Comparison of ENCODE assay signal across 15 mouse cellular contexts in genomic region chr5:64853421-64853820, GRCm38 (mm10). TPM values are rescaled to one million over a fixed set of nuclear protein-coding genes. Genes with fewer than 3 reads are reported as not detected.
DNase-seq lines count a peak whose midpoint lies in the region; ATAC-seq lines count a peak whose summit lies in the region.
"Had no signal": no experiment of that assay in that cellular context is flagged by ENCODE, and none has a peak within 500 bp of the region (broad histone marks: within the 10 kb centered on the region; RNA-seq: fewer than 3 reads in every experiment).

No protein-coding gene starts in this region.

- no peak overlapping the region for H3K4me3 ChIP-seq in forebrain, embryonic 15.5 days
- H3K4me3 ChIP-seq in forebrain, embryonic 12.5 days (replicated peaks), result no peak overlapping the region
- no peak overlapping the region for H3K4me3 ChIP-seq in kidney, embryonic 16.5 days (ENCODE audit: low read length)
- no peak overlapping the region for H3K4me3 ChIP-seq in embryonic facial prominence, embryonic 14.5 days (ENCODE audit: low read depth, low read length)
- no peak overlapping the region for H3K4me3 ChIP-seq in stomach, embryonic 14.5 days (ENCODE audit: low read depth, low read length)
- H3K4me3 ChIP-seq: heart, embryonic 12.5 days; liver, embryonic 12.5 days; midbrain, embryonic 10.5 days had no signal

- peak; percentile 11; the same call in 1 of the 2 replicates for ATAC-seq in forebrain, embryonic 15.5 days (replicated peaks)
- ATAC-seq in forebrain, embryonic 12.5 days (ENCODE audit: low FRiP score), result no peak
- no peak for ATAC-seq in kidney, embryonic 16.5 days (ENCODE audit: low FRiP score, low TSS enrichment)
- ATAC-seq in embryonic facial prominence, embryonic 14.5 days (ENCODE audit: low read depth), result no peak
- ATAC-seq in stomach, embryonic 14.5 days (ENCODE audit: insufficient number of reproducible peaks, insufficient read depth, low FRiP score, low read depth), result no peak
- ATAC-seq: inflammation-experienced regulatory T-cells, adult 6 months; liver, embryonic 12.5 days had no signal

- no peak overlapping the region for H3K4me2 ChIP-seq in forebrain, embryonic 15.5 days (replicated peaks)
- H3K4me2 ChIP-seq in forebrain, embryonic 12.5 days, result no peak overlapping the region
- H3K4me2 ChIP-seq in kidney, embryonic 16.5 days (replicated peaks; ENCODE audit: low read depth, low read length), result no peak overlapping the region
- no peak overlapping the region for H3K4me2 ChIP-seq in embryonic facial prominence, embryonic 14.5 days (ENCODE audit: low read depth, low read length)
- H3K4me2 ChIP-seq in stomach, embryonic 14.5 days (replicated peaks; ENCODE audit: low read depth, low read length), result no peak overlapping the region
- H3K4me2 ChIP-seq: heart, embryonic 12.5 days; liver, embryonic 12.5 days had no signal

- 0 out of 2 replicates have a peak, but pooled peaks cover 5% of the 10 kb centered on the region for H3K9me3 ChIP-seq in forebrain, embryonic 15.5 days
- H3K9me3 ChIP-seq in forebrain, embryonic 12.5 days, result 0 out of 2 replicates have a peak, but pooled peaks cover 5% of the 10 kb centered on the region
- peaks cover 16% of the 10 kb centered on the region for H3K9me3 ChIP-seq in kidney, embryonic 16.5 days (ENCODE audit: low read length)
- H3K9me3 ChIP-seq in embryonic facial prominence, embryonic 14.5 days (ENCODE audit: control insufficient read depth, low read length), result peaks cover 10% of the 10 kb centered on the region
- peaks cover 6% of the 10 kb centered on the region; the same call in 1 of the 2 replicates for H3K9me3 ChIP-seq in stomach, embryonic 14.5 days (ENCODE audit: control insufficient read depth, low read depth, low read length)
- H3K9me3 ChIP-seq: liver, embryonic 12.5 days had no signal

- H3K9ac ChIP-seq in forebrain, embryonic 15.5 days (replicated peaks), result no peak overlapping the region
- H3K9ac ChIP-seq in forebrain, embryonic 12.5 days, result no peak overlapping the region
- H3K9ac ChIP-seq in kidney, embryonic 16.5 days (replicated peaks; ENCODE audit: low read length), result no peak overlapping the region
- no peak overlapping the region for H3K9ac ChIP-seq in embryonic facial prominence, embryonic 14.5 days (ENCODE audit: low read depth, low read length)
- no peak overlapping the region for H3K9ac ChIP-seq in stomach, embryonic 14.5 days (replicated peaks; ENCODE audit: low read depth, low read length)
- H3K9ac ChIP-seq: heart, embryonic 12.5 days; liver, embryonic 12.5 days had no signal

- 75% methylated on average over 5 of the region's 5 CpGs for WGBS in forebrain, embryonic 15.5 days
- 94% methylated on average over 5 of the region's 5 CpGs for WGBS in forebrain, embryonic 12.5 days
- WGBS in kidney, embryonic 16.5 days, result 57% methylated on average over 5 of the region's 5 CpGs
- 83% methylated on average over 5 of the region's 5 CpGs for WGBS in embryonic facial prominence, embryonic 14.5 days
- 58% methylated on average over 5 of the region's 5 CpGs for WGBS in stomach, embryonic 14.5 days

- no peaks in the 10 kb centered on the region for H3K27me3 ChIP-seq in forebrain, embryonic 15.5 days
- no peaks in the 10 kb centered on the region for H3K27me3 ChIP-seq in forebrain, embryonic 12.5 days
- H3K27me3 ChIP-seq in kidney, embryonic 16.5 days (ENCODE audit: insufficient read depth, low read length), result no peaks in the 10 kb centered on the region
- H3K27me3 ChIP-seq in embryonic facial prominence, embryonic 14.5 days (replicated peaks; ENCODE audit: control insufficient read depth, insufficient read depth, low read length), result no peaks in the 10 kb centered on the region
- no peaks in the 10 kb centered on the region for H3K27me3 ChIP-seq in stomach, embryonic 14.5 days (ENCODE audit: control insufficient read depth, insufficient read depth, low read length)
- H3K27me3 ChIP-seq: heart, embryonic 12.5 days; liver, embryonic 12.5 days had no signal

- no peaks in the 10 kb centered on the region for H3K36me3 ChIP-seq in forebrain, embryonic 15.5 days
- no peaks in the 10 kb centered on the region for H3K36me3 ChIP-seq in forebrain, embryonic 12.5 days (replicated peaks)
- no peaks in the 10 kb centered on the region for H3K36me3 ChIP-seq in kidney, embryonic 16.5 days (ENCODE audit: insufficient read depth, low read length)
- no peaks in the 10 kb centered on the region for H3K36me3 ChIP-seq in embryonic facial prominence, embryonic 14.5 days (ENCODE audit: control insufficient read depth, insufficient read depth, low read length)
- H3K36me3 ChIP-seq in stomach, embryonic 14.5 days (ENCODE audit: control insufficient read depth, insufficient read depth, low read length), result no peaks in the 10 kb centered on the region
- H3K36me3 ChIP-seq: heart, embryonic 12.5 days; liver, embryonic 12.5 days; midbrain, embryonic 10.5 days had no signal

- no peak for DNase-seq in kidney, adult 11 months
- DNase-seq in embryonic facial prominence, embryonic 14.5 days (ENCODE audit: low spot score), result no peak
- DNase-seq in natural killer cell, adult 2 months (ENCODE audit: low spot score in 2 of 2), result no peak
- DNase-seq: cerebellum, postnatal 25 days; gastrocnemius, postnatal 14 days; retina, postnatal 1 day; thymus, postnatal 36 days had no signal

- peaks cover 10% of the 10 kb centered on the region for H3K4me1 ChIP-seq in forebrain, embryonic 15.5 days
- H3K4me1 ChIP-seq in forebrain, embryonic 12.5 days, result peaks cover 5% of the 10 kb centered on the region; the same call in 1 of the 2 replicates
- peaks cover 12% of the 10 kb centered on the region for H3K4me1 ChIP-seq in kidney, embryonic 16.5 days (ENCODE audit: insufficient read depth, low read length)
- H3K4me1 ChIP-seq in embryonic facial prominence, embryonic 14.5 days (ENCODE audit: control insufficient read depth, insufficient read depth, low read length), result no peaks in the 10 kb centered on the region
- no peaks in the 10 kb centered on the region; the same call in 1 of the 2 replicates for H3K4me1 ChIP-seq in stomach, embryonic 14.5 days (ENCODE audit: control insufficient read depth, insufficient read depth, low read length)
- H3K4me1 ChIP-seq: liver, embryonic 12.5 days had no signal

- H3K27ac ChIP-seq in forebrain, embryonic 15.5 days (replicated peaks), result peak overlapping the region; percentile 67
- H3K27ac ChIP-seq in forebrain, embryonic 12.5 days, result no peak overlapping the region
- peak overlapping the region; percentile 56 for H3K27ac ChIP-seq in kidney, embryonic 16.5 days (ENCODE audit: low read length)
- peak overlapping the region; percentile 30; the same call in 1 of the 2 replicates for H3K27ac ChIP-seq in embryonic facial prominence, embryonic 14.5 days (replicated peaks; ENCODE audit: low read depth, low read length)
- peak overlapping the region; percentile 34 for H3K27ac ChIP-seq in stomach, embryonic 14.5 days (ENCODE audit: low read length)
- H3K27ac ChIP-seq: liver, embryonic 12.5 days; midbrain, embryonic 10.5 days had no signal

RNA-seq across cellular contexts. Expression of gene Klf3, which starts 50.2 kb away (rescaled TPM):
- 33.0 and 34.0 TPM in 2 replicates for polyA plus RNA-seq in forebrain, embryonic 15.5 days (2015; fragmentation: Nextera tagmentation; extraction: Ambion mirVana)
- polyA plus RNA-seq in forebrain, embryonic 12.5 days (2016; fragmentation: Nextera tagmentation; extraction: Ambion mirVana), result 32.5 and 33.6 TPM in 2 replicates
- 49.7 and 66.4 TPM in 2 replicates for polyA plus RNA-seq in kidney, embryonic 16.5 days (2015; fragmentation: Nextera tagmentation; extraction: Ambion mirVana)
- polyA plus RNA-seq in embryonic facial prominence, embryonic 14.5 days (2014; fragmentation: Nextera tagmentation; extraction: Ambion mirVana), result 58.5 and 65.5 TPM in 2 replicates
- 106 and 115 TPM in 2 replicates for polyA plus RNA-seq in stomach, embryonic 14.5 days (2014; fragmentation: Nextera tagmentation; extraction: Ambion mirVana)
